Mouse (Mus musculus): ENCODE measurements around the gene Chmp4b. TPM values are rescaled to one million over a fixed set of nuclear protein-coding genes. Genes with fewer than 3 reads are reported as not detected.

Gene Chmp4b
- polyA plus RNA-seq, 1 experiment from 2014 or later = 15.7 TPM

DNA sequence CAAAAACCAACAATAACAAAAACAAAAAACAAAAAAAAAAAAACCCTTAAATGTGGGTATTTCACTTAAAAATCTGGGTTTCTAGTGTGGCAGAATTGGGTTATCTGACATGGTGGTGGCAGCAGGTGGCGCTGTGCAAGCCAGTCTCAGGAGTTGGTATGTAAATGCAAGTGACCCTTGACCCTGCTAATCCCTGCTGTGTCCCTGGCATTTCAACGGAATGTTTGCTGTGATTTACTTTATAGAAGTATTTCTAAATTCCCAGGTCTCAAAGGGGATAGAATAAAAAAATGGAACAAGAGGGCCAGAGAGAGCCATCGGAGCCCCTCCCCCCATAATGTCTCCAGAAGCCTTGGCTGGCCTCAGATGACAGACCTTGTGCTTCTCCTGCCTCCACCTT, 3.4 kb upstream of the Chmp4b start:
- no peak overlapping the region for H3K4me3 ChIP-seq (ENCODE audit: low read depth, low read length)
- no peaks in the 10 kb centered on the region for H3K27me3 ChIP-seq (ENCODE audit: control insufficient read depth, insufficient read depth, low read length)
- no peak overlapping the region for H3K27ac ChIP-seq (ENCODE audit: low read depth, low read length)
- DNase-seq (ENCODE audit: low spot score) (peak; percentile 73), ATAC-seq (ENCODE audit: low FRiP score) (no peak)
- no peaks in the 10 kb centered on the region for H3K9me3 ChIP-seq (ENCODE audit: control insufficient read depth, low read length)
- no peaks in the 10 kb centered on the region for H3K36me3 ChIP-seq (ENCODE audit: control insufficient read depth, insufficient read depth, low read length)
- H3K4me2 ChIP-seq (replicated peaks; ENCODE audit: low read depth, low read length) = no peak overlapping the region
- H3K9ac ChIP-seq (ENCODE audit: low read depth, low read length) = no peak overlapping the region
- H3K4me1 ChIP-seq (replicated peaks; ENCODE audit: control insufficient read depth, insufficient read depth, low read length) = no peaks in the 10 kb centered on the region
- 32% methylated on average over 3 of the region's 3 CpGs for WGBS

DNA sequence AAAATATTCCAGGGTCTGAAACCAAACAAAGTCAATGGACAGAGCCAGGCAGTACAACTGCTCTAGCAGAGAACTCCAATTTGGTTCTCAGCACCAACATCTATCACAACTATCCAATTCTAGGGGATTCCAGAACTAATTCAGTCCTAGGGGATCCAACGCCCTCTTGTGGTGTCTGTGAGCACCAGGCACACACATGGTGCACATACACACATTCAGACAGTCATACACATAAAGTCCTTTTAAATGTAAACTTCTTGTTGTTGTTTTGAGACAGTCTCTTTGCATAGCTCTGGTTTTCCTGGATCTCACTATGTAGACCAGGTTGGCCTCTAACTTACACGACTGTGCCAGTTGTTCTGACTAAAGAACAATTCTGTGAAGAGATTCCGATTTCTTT, 1.1 kb upstream of the Chmp4b start:
- Histone ChIP-seq H3K27me3 (ENCODE audit: control insufficient read depth, insufficient read depth, low read length) (no peaks in the 10 kb centered on the region), H3K36me3 (ENCODE audit: control insufficient read depth, insufficient read depth, low read length) (no peaks in the 10 kb centered on the region), H3K4me1 (replicated peaks; ENCODE audit: control insufficient read depth, insufficient read depth, low read length) (no peaks in the 10 kb centered on the region), H3K4me2 (replicated peaks; ENCODE audit: low read depth, low read length) (no peak overlapping the region), H3K4me3 (ENCODE audit: low read depth, low read length) (no peak overlapping the region), H3K27ac (ENCODE audit: low read depth, low read length) (no peak overlapping the region), H3K9me3 (ENCODE audit: control insufficient read depth, low read length) (no peaks in the 10 kb centered on the region), H3K9ac (ENCODE audit: low read depth, low read length) (no peak overlapping the region)
- DNase-seq (ENCODE audit: low spot score) (no peak), ATAC-seq (ENCODE audit: low FRiP score) (no peak)
- WGBS = 69% methylated on average over 3 of the region's 3 CpGs

DNA sequence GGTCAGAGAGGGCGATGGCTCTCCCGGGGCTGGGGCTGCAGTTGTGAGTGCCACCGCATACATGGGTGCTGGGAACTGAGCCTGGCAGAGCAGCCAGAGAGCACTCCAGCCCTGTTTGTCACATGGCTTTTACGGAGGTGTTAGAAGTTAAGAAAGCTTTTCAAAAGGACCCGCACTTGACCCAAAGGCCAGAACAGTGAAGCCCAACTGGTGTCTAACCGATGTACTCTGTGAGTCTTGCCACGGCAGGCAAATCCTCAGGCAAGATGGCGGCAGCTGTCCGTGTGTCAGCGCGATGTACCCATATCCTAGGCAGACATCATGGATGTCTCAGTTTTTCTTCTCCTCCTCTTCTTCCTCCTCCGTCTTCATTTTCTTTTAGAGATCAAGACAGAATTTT, 3.5 kb downstream of the Chmp4b start:
- Histone ChIP-seq H3K9ac (ENCODE audit: low read depth, low read length) (no peak overlapping the region), H3K36me3 (ENCODE audit: control insufficient read depth, insufficient read depth, low read length) (no peaks in the 10 kb centered on the region), H3K27me3 (ENCODE audit: control insufficient read depth, insufficient read depth, low read length) (no peaks in the 10 kb centered on the region), H3K9me3 (ENCODE audit: control insufficient read depth, low read length) (no peaks in the 10 kb centered on the region), H3K4me1 (replicated peaks; ENCODE audit: control insufficient read depth, insufficient read depth, low read length) (peaks cover 10% of the 10 kb centered on the region), H3K4me2 (replicated peaks; ENCODE audit: low read depth, low read length) (no peak overlapping the region), H3K4me3 (ENCODE audit: low read depth, low read length) (no peak overlapping the region), H3K27ac (ENCODE audit: low read depth, low read length) (no peak overlapping the region)
- ATAC-seq (ENCODE audit: low FRiP score) (no peak), DNase-seq (ENCODE audit: low spot score) (no peak)
- 92% methylated on average over 12 of the region's 12 CpGs for WGBS

DNA sequence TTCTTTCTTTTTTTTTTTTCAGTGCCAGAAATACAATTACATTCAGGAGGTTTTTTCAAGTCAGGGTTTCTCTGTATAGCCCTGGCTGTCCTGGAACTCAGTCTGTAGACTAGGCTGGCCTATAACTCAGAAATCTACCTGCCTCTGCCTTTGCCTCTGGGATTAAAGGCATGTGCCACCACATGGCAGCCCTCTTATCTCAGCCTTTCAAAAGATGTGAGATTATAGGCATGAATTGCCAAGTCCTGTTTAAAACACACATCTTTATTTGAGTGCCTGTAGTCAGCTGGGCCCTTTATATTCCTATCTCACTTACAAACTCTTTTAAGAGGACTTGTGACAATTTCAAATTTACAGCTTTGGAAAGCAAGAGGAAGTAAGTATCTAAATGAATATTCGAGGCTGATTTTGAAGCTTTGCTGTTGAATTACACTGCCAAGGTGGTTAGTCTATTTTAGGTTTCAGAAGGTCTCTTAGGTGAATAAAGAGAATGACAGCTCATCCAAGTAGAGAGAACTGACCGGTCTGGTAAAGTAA, 4.4 kb downstream of the Chmp4b start:
- WGBS = 88% methylated on average over 2 of the region's 2 CpGs
- Histone ChIP-seq H3K9ac (ENCODE audit: low read depth, low read length) (0 out of 2 replicates have a peak overlapping the region, but pooled peaks have one; percentile 5), H3K4me1 (replicated peaks; ENCODE audit: control insufficient read depth, insufficient read depth, low read length) (peaks cover 10% of the 10 kb centered on the region), H3K9me3 (ENCODE audit: control insufficient read depth, low read length) (no peaks in the 10 kb centered on the region), H3K27ac (ENCODE audit: low read depth, low read length) (no peak overlapping the region), H3K4me3 (ENCODE audit: low read depth, low read length) (no peak overlapping the region), H3K36me3 (ENCODE audit: control insufficient read depth, insufficient read depth, low read length) (no peaks in the 10 kb centered on the region), H3K27me3 (ENCODE audit: control insufficient read depth, insufficient read depth, low read length) (no peaks in the 10 kb centered on the region), H3K4me2 (replicated peaks; ENCODE audit: low read depth, low read length) (peak overlapping the region; percentile 22)
- ATAC-seq (ENCODE audit: low FRiP score) (no peak), DNase-seq (ENCODE audit: low spot score) (no peak)

DNA sequence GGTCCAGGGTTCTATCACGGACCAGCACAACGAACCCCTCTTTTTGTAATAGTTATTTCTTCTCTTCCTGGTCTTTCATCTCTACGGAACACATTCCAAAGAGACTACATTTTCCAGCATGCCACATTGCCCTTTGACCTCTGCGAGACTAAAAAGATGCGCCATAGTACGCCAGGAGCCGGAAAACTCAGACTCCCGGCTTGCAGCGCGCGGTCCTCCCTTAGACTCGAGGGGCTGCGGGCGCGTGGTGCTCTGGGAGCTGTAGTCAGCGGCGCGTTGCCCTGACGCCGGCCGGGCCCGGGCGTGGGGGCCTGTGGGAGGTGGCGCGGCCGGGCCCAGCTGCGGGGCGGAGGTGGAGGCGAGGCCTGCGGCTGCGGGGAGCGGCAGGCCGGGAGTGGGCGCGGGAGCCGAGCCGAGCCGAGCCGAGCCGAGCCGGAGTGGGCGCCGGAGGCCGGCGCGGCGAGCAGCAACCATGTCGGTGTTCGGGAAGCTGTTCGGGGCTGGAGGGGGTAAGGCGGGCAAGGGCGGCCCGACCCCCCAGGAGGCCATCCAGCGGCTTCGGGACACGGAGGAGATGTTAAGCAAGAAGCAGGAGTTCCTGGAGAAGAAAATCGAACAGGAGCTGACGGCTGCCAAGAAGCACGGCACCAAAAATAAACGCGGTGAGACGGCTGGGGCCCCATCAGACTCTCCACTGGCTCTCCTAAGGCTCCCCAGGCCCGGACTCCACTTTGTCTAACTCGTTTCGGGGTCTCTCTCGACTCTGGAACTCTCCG, 5.4 kb downstream of the Chmp4b start:
- DNase-seq (ENCODE audit: low spot score) (peak; percentile 97), ATAC-seq (ENCODE audit: low FRiP score) (peak; percentile 99)
- Histone ChIP-seq H3K4me2 (replicated peaks; ENCODE audit: low read depth, low read length) (peak overlapping the region; percentile 82), H3K4me3 (ENCODE audit: low read depth, low read length) (peak overlapping the region; percentile 90), H3K36me3 (ENCODE audit: control insufficient read depth, insufficient read depth, low read length) (no peaks in the 10 kb centered on the region), H3K4me1 (replicated peaks; ENCODE audit: control insufficient read depth, insufficient read depth, low read length) (peaks cover 10% of the 10 kb centered on the region), H3K9ac (ENCODE audit: low read depth, low read length) (peak overlapping the region; percentile 95), H3K27ac (ENCODE audit: low read depth, low read length) (peak overlapping the region; percentile 25), H3K27me3 (ENCODE audit: control insufficient read depth, insufficient read depth, low read length) (no peaks in the 10 kb centered on the region), H3K9me3 (ENCODE audit: control insufficient read depth, low read length) (no peaks in the 10 kb centered on the region)
- WGBS = under 1% methylated on average over 67 of the region's 67 CpGs

DNA sequence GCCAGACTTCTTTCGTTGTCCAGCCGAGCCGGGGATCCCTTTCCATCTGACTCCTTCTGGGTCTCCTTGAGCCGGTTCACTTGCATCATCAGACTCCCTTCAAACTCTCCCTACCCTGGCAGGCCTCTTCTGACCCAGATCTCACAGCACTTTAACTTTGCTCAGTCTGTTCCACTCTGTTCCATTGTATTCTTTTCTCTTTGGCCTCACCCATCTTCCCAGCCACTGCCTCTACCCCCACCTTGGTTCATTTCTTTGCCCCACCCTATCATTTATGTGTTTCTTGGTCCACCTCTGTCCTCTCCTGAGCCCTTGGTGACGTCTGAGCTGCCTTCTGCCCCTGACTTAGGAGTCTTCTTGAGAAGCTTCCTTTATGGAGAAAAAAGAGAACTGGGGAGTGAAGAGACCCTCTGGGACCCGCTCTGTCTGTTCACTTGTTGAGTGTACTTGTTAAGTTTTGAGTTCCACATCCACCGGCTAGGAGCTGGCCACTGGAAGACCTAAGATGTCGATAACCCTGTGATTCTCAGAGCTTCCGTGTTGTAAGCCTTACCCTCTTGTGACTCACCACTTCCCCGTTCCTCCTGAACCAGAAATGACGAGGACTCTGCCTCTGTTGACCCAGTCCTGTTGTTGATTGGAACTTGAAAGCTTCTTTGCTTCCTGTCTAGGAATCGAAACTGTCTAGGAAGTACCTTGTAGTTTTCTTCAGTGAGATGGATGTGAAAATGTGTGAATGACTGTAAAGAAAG, 6.2 kb downstream of the Chmp4b start:
- H3K27ac ChIP-seq (ENCODE audit: low read depth, low read length) = peak overlapping the region; percentile 25

DNA sequence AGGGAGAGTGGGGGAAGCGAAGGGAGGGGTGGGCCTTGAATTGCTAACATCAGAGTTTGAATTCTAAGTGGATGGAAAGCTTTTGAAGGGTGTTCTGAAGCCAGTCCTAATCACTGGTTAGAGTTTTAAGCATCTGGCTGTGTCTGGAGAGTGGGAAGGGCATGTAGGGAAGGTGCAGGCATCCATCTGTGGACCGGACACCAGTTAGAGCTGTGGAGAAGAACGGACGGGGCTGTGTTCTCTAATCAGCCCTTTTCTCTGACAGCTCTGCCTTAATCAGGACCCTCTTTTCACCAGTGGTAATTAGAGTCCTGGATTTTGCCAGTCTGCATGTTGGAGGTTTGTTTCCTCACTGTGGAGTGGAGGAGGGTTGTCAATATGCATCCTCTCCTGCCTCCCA, 7.6 kb downstream of the Chmp4b start:
- ATAC-seq (ENCODE audit: low FRiP score) (no peak), DNase-seq (ENCODE audit: low spot score) (no peak)
- H3K4me1 ChIP-seq (replicated peaks; ENCODE audit: control insufficient read depth, insufficient read depth, low read length) = peaks cover 10% of the 10 kb centered on the region
- peak overlapping the region; percentile 82 for H3K4me2 ChIP-seq (replicated peaks; ENCODE audit: low read depth, low read length)
- no peak overlapping the region for H3K27ac ChIP-seq (ENCODE audit: low read depth, low read length)
- H3K27me3 ChIP-seq (ENCODE audit: control insufficient read depth, insufficient read depth, low read length) = no peaks in the 10 kb centered on the region
- H3K4me3 ChIP-seq (ENCODE audit: low read depth, low read length) = no peak overlapping the region
- H3K9me3 ChIP-seq (ENCODE audit: control insufficient read depth, low read length) = no peaks in the 10 kb centered on the region
- H3K9ac ChIP-seq (ENCODE audit: low read depth, low read length) = no peak overlapping the region
- no peaks in the 10 kb centered on the region for H3K36me3 ChIP-seq (ENCODE audit: control insufficient read depth, insufficient read depth, low read length)
- 98% methylated on average over 4 of the region's 4 CpGs for WGBS

More for the DNA sequence above, 6.2 kb downstream of the Chmp4b start:
- Histone ChIP-seq H3K4me3 (ENCODE audit: low read depth, low read length) (peak overlapping the region; percentile 90), H3K36me3 (ENCODE audit: control insufficient read depth, insufficient read depth, low read length) (no peaks in the 10 kb centered on the region), H3K4me2 (replicated peaks; ENCODE audit: low read depth, low read length) (peak overlapping the region; percentile 82), H3K4me1 (replicated peaks; ENCODE audit: control insufficient read depth, insufficient read depth, low read length) (peaks cover 10% of the 10 kb centered on the region), H3K9me3 (ENCODE audit: control insufficient read depth, low read length) (no peaks in the 10 kb centered on the region), H3K27me3 (ENCODE audit: control insufficient read depth, insufficient read depth, low read length) (no peaks in the 10 kb centered on the region), H3K9ac (ENCODE audit: low read depth, low read length) (peak overlapping the region; percentile 95)
- peak; percentile 33 for DNase-seq (ENCODE audit: low spot score)
- WGBS = 16% methylated on average over 12 of the region's 12 CpGs
- peak; percentile 38 for ATAC-seq (ENCODE audit: low FRiP score)

DNA sequence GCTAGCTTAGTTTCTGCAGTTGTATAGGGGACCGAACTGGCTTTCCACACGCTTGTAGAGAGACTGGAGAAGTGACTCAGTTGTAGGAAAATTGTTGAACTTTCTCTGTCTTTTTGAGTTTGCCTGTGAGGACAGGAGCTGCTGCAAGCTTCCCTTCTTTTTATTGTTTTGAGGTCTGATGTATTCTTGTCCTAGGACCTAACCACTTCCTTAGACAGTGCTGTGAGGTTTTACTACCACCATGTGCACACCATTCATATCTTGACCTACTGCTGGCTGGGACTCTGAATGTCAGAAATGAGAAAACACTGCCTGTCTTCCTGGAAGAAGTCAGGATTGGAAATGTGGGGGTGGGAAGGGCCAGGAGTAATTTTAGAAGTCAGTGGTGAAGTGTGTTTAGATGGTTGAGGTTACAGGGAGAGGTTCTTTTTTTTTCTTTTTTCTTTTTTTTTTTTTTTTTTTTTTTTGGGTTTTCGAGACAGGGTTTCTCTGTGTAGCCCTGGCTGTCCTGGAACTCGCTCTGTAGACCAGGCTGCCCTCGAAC, 8.1 kb downstream of the Chmp4b start:
- no peak overlapping the region for H3K9ac ChIP-seq (ENCODE audit: low read depth, low read length)
- H3K4me2 ChIP-seq (replicated peaks; ENCODE audit: low read depth, low read length) = 0 out of 2 replicates have a peak overlapping the region, but pooled peaks have one; percentile 3
- WGBS = 88% methylated on average over 4 of the region's 5 CpGs

More for the DNA sequence above, 8.1 kb downstream of the Chmp4b start:
- Histone ChIP-seq H3K27me3 (ENCODE audit: control insufficient read depth, insufficient read depth, low read length) (no peaks in the 10 kb centered on the region), H3K4me1 (replicated peaks; ENCODE audit: control insufficient read depth, insufficient read depth, low read length) (peaks cover 10% of the 10 kb centered on the region), H3K27ac (ENCODE audit: low read depth, low read length) (no peak overlapping the region), H3K36me3 (ENCODE audit: control insufficient read depth, insufficient read depth, low read length) (no peaks in the 10 kb centered on the region), H3K4me3 (ENCODE audit: low read depth, low read length) (no peak overlapping the region), H3K9me3 (ENCODE audit: control insufficient read depth, low read length) (no peaks in the 10 kb centered on the region)
- ATAC-seq (ENCODE audit: low FRiP score) (no peak), DNase-seq (ENCODE audit: low spot score) (no peak)
